Mouse (Mus musculus): ENCODE results near the gene Ube2z. TPM values are rescaled to one million over a fixed set of nuclear protein-coding genes. Genes with fewer than 3 reads are reported as not detected.
A peak's percentile ranks its signal among the peaks of the same experiment; 100 is the strongest.

Gene Ube2z
- polyA plus RNA-seq, 1 experiment from 2014 or later: 43.5 TPM

DNA sequence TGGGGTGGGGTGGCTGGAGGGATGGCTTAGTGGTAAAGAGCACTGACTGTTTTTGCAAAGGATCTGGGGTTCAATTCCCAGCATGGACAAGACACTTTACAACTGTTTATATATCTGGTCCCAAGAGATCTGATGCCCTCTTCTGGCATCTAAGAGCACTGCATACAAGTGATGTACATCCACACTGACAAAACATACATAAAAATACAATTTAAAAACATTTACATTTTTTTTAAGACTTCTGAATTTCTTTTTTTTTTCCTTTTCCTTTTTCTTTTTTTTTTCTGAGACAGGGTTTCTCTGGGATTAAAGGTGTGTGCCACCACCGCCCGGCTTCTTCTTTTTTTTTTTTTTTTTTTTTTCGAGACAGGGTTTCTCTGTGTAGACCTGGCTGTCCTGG, 31.9 kb downstream of the Ube2z start:
- no peak for ATAC-seq (ENCODE audit: insufficient number of reproducible peaks, low FRiP score)
- WGBS: 78% methylated on average over 3 of the region's 3 CpGs

DNA sequence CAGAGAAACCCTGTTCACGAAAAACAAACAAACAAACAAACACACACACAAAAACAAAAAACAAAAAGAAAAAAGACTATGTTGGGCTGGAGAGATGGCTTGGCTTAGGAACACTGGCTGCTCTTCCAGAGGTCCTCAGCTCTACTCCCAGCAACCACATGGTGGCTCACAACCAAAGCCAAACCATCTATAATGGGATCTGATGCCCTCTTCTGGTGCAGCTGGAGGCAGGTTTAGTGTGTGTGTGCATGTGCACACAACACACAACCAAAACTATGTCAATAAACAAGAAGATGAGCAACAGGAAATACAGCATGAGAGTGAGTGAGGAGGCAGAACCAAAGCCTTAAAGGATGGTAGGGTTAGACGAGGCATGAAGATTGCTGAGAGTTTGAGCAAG, 33.5 kb downstream of the Ube2z start:
- Histone ChIP-seq H3K4me2 (no peak overlapping the region), H3K27ac (ENCODE audit: poor library complexity, severe bottlenecking) (no peak overlapping the region), H3K36me3 (0 out of 2 replicates have a peak, but pooled peaks cover 3% of the 10 kb centered on the region), H3K4me3 (no peak overlapping the region), H3K27me3 (replicated peaks) (no peaks in the 10 kb centered on the region), H3K9ac (no peak overlapping the region), H3K4me1 (replicated peaks) (peaks cover 15% of the 10 kb centered on the region), H3K9me3 (replicated peaks) (no peaks in the 10 kb centered on the region)
- 69% methylated on average over 2 of the region's 2 CpGs for WGBS
- no peak for ATAC-seq (ENCODE audit: insufficient number of reproducible peaks, low FRiP score)

More for the DNA sequence above, 31.9 kb downstream of the Ube2z start:
- H3K4me1 ChIP-seq (replicated peaks): peaks cover 15% of the 10 kb centered on the region
- no peaks in the 10 kb centered on the region for H3K27me3 ChIP-seq (replicated peaks)
- H3K4me3 ChIP-seq: no peak overlapping the region
- H3K27ac ChIP-seq (ENCODE audit: poor library complexity, severe bottlenecking): no peak overlapping the region
- H3K9ac ChIP-seq: no peak overlapping the region
- no peak overlapping the region for H3K4me2 ChIP-seq
- no peaks in the 10 kb centered on the region for H3K9me3 ChIP-seq (replicated peaks)
- peaks cover 13% of the 10 kb centered on the region; the same call in 1 of the 2 replicates for H3K36me3 ChIP-seq

DNA sequence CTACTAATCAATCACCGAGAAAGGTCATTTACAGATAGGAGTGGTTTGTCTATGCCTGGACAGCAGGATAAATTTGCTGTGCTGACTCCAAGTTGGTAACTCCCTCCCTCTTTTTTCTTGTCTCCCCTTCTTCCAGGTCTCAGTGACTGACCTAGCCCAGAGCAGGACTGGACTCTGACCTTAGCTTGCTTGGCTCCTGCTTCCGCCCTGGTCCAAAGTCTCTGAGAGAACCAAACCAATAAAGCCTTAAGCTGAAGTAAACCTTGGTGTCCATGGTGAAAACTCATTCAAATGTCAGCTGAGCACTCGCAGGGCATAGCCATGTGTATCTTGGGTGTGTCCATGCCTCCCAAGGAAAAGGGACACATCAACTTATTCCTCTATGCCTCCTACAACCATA, 34.6 kb downstream of the Ube2z start:
- Histone ChIP-seq H3K9me3 (replicated peaks) (no peaks in the 10 kb centered on the region), H3K9ac (no peak overlapping the region), H3K4me1 (replicated peaks) (peaks cover 9% of the 10 kb centered on the region), H3K36me3 (no peaks in the 10 kb centered on the region), H3K27me3 (replicated peaks) (no peaks in the 10 kb centered on the region), H3K4me2 (no peak overlapping the region), H3K27ac (ENCODE audit: poor library complexity, severe bottlenecking) (no peak overlapping the region), H3K4me3 (no peak overlapping the region)
- no peak for ATAC-seq (ENCODE audit: insufficient number of reproducible peaks, low FRiP score)
- WGBS: 79% methylated on average over 3 of the region's 3 CpGs

DNA sequence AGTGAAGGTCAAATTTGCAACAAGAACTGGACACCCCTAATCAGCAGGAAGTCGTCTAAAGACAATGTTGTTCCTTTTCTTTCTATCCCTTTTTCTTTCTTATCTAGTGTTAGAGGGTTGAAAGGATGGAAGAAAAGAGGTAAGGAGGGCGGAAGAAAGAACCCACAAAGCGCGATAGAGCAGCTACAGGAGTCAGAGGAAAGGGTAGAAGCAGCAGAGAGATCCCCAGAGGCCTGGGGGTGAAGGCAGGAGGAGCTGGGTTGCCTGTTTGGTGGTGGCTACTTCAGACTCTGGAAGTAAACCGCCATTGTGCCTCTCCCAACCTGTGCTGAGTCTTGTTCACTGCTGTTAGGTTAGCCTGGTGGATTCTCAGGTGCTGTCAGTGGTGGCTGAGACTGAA, 37.1 kb downstream of the Ube2z start:
- Histone ChIP-seq H3K4me1 (replicated peaks) (no peaks in the 10 kb centered on the region; the same call in 1 of the 2 replicates), H3K9me3 (replicated peaks) (no peaks in the 10 kb centered on the region), H3K27me3 (replicated peaks) (no peaks in the 10 kb centered on the region), H3K4me2 (no peak overlapping the region), H3K27ac (ENCODE audit: poor library complexity, severe bottlenecking) (no peak overlapping the region), H3K4me3 (no peak overlapping the region), H3K9ac (no peak overlapping the region), H3K36me3 (no peaks in the 10 kb centered on the region)
- WGBS: 45% methylated on average over 5 of the region's 5 CpGs
- no peak for ATAC-seq (ENCODE audit: insufficient number of reproducible peaks, low FRiP score)

DNA sequence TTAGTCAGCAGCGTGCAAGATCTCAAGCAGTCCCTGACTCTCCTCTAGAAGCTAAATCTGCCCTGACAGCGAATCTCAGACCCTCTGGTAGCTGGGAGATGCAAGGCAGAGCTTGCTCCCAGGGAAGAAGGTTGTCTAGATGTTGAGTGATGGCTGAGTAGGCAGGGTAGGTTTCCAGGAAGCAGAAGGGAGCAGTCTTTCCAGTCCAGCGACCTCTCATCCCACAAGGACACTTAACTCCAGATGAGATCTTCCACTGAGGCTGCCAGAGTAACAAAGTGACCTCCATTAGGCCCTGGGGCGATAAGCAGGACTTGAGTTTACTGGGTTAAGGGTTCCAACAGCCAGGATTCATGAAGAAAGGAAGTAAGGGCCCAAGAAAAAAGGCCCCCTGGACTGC, 44.6 kb downstream of the Ube2z start:
- ATAC-seq (ENCODE audit: insufficient number of reproducible peaks, low FRiP score): no peak

DNA sequence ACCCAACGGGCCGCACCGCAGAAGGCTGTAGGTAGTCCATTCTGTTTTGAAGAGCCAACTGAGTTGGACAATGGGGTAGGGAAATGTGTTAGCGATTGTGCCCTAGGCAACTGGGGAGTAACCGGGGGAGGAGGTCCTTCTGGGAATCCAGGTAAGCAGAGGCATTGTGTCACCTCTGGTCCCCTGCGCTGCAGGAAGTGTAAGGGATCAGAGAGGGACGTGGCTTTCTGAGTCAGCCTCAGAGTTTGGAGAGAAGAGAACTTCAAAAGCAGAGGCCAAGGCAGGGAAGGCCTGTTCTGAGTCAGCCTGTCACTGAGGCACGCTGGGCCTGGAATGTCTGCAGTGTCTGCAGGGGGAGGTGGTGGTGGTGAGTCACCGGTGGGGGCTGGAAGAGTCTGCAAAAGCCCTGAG, 47.2 kb downstream of the Ube2z start:
- 6% methylated on average over 9 of the region's 9 CpGs for WGBS
- Histone ChIP-seq H3K9ac (0 out of 2 replicates have a peak overlapping the region, but pooled peaks have one; percentile 31), H3K4me1 (replicated peaks) (peaks cover 35% of the 10 kb centered on the region), H3K9me3 (replicated peaks) (no peaks in the 10 kb centered on the region), H3K36me3 (no peaks in the 10 kb centered on the region), H3K27me3 (replicated peaks) (no peaks in the 10 kb centered on the region), H3K4me3 (no peak overlapping the region), H3K4me2 (peak overlapping the region; percentile 43), H3K27ac (ENCODE audit: poor library complexity, severe bottlenecking) (peak overlapping the region; percentile 80)
- peak; percentile 71 for ATAC-seq (ENCODE audit: insufficient number of reproducible peaks, low FRiP score)

More for the DNA sequence above, 44.6 kb downstream of the Ube2z start:
- no peaks in the 10 kb centered on the region for H3K27me3 ChIP-seq (replicated peaks)
- WGBS: 40% methylated on average over 4 of the region's 4 CpGs
- no peaks in the 10 kb centered on the region for H3K36me3 ChIP-seq
- no peak overlapping the region for H3K4me3 ChIP-seq
- no peaks in the 10 kb centered on the region for H3K9me3 ChIP-seq (replicated peaks)
- no peak overlapping the region for H3K27ac ChIP-seq (ENCODE audit: poor library complexity, severe bottlenecking)
- H3K4me1 ChIP-seq (replicated peaks): peaks cover 28% of the 10 kb centered on the region
- no peak overlapping the region for H3K9ac ChIP-seq
- no peak overlapping the region for H3K4me2 ChIP-seq

DNA sequence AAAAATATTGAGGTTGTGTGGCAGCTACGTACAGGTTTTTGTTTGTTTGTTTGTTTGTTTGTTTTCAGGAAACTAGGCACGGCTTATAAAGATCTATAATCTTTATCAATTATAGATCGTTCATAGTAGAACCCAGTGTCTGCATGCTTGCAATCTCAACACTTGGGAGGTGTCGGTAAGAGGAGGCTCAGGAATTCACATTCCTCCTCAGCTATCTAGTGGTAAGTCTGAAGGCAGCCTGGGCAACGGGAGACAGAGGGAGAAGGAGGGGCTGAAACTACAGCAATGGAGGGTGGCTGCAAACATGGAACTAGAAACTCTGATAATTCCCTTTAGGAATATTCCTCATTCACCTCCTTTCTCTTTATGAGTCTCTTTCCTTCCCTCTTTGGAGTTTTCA, 49.8 kb downstream of the Ube2z start:
- H3K4me2 ChIP-seq: peak overlapping the region; percentile 35

DNA sequence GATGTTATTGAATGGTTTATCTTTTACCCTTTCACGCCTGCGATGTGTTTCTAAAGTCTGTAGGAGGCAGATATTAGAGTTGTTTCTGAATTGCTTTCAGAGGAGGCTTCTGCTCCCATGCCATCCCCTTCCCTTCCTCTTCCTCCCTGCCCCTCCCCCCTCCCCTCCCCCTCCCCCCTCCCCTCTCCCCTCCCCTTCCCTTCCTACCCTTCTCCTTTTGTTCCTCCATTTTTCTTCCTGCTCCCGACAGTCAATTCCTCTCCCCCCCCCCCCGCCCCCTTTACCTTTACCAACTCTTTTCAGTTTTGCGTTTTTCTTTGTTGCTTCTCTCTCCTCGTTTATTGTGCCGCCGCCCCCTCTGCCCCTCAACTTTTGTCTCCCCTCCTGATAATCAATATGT, 53.2 kb downstream of the Ube2z start:
- Histone ChIP-seq H3K4me1 (replicated peaks) (peaks cover 25% of the 10 kb centered on the region), H3K9me3 (replicated peaks) (no peaks in the 10 kb centered on the region), H3K27me3 (replicated peaks) (no peaks in the 10 kb centered on the region), H3K36me3 (no peaks in the 10 kb centered on the region), H3K4me3 (peak overlapping the region; percentile 28), H3K4me2 (peak overlapping the region; percentile 61), H3K27ac (ENCODE audit: poor library complexity, severe bottlenecking) (no peak overlapping the region), H3K9ac (peak overlapping the region; percentile 24; the same call in 1 of the 2 replicates)
- no peak for ATAC-seq (ENCODE audit: insufficient number of reproducible peaks, low FRiP score)
- WGBS: 6% methylated on average over 5 of the region's 8 CpGs

More for the DNA sequence above, 49.8 kb downstream of the Ube2z start:
- no peak overlapping the region for H3K4me3 ChIP-seq
- WGBS: 12% methylated on average over 5 of the region's 5 CpGs
- H3K9me3 ChIP-seq (replicated peaks): no peaks in the 10 kb centered on the region
- no peaks in the 10 kb centered on the region for H3K27me3 ChIP-seq (replicated peaks)
- no peak overlapping the region for H3K27ac ChIP-seq (ENCODE audit: poor library complexity, severe bottlenecking)
- H3K4me1 ChIP-seq (replicated peaks): peaks cover 37% of the 10 kb centered on the region
- no peak for ATAC-seq (ENCODE audit: insufficient number of reproducible peaks, low FRiP score)
- no peak overlapping the region for H3K9ac ChIP-seq
- no peaks in the 10 kb centered on the region for H3K36me3 ChIP-seq

DNA sequence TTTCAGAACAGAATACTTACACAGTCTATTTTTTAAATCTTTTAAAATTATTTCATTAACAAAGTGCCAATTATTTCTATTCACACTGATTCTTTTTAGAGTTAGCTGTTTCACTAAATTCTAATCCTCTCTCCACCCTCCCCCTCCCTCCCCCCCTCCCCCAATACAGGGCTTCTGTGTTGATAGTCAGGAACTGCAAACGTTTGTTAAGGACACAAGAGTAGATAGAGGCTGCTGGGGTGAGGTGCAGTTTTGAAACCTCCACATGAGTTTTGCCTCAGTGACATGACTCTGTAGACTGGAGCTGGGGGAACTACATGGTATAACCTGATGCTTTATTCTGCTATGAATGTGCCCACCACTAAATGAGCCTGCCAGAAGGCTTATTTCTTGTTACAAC, 56.4 kb downstream of the Ube2z start:
- Histone ChIP-seq H3K36me3 (no peaks in the 10 kb centered on the region), H3K4me2 (no peak overlapping the region), H3K27me3 (replicated peaks) (no peaks in the 10 kb centered on the region), H3K9me3 (replicated peaks) (no peaks in the 10 kb centered on the region), H3K9ac (no peak overlapping the region), H3K4me1 (replicated peaks) (peaks cover 12% of the 10 kb centered on the region; the same call in 1 of the 2 replicates), H3K27ac (ENCODE audit: poor library complexity, severe bottlenecking) (no peak overlapping the region), H3K4me3 (no peak overlapping the region)
- no peak for ATAC-seq (ENCODE audit: insufficient number of reproducible peaks, low FRiP score)
- WGBS: 0% methylated on average over 1 of the region's 1 CpGs

DNA sequence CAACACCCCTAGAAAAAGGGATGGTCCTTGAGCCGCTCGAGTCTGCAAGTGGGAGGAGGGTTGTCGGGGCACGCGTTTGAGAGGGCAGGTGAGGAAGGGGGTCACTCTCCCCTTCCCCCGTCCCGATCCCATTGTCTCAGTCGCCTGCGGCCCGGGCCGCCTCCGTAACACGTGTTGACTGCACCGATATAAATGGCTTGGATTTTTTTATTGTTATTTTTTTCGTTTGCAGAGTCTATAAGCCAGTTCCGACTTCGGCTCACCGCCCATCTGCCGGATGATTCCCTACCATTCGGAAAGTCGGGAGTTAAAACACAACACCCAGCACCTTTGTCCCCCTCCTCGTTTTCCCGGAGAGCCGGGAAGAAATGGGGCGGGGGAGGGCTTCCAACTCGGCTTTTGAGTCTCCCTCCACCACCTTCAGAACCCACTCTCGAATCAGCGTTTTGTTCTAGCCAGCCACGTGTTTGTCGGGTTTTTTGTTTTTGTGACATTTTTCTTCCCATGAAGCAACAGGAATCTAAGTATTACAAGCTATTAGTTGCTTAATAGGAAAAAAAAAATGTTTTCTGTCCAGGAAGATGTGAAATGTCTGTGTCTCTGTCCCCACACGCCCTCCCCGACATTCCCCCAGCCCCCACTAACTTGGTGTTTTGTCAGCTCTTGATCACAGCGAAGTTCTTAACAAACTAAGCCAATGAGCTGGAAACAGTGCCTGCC, 57.5 kb downstream of the Ube2z start:
- WGBS: under 1% methylated on average over 33 of the region's 33 CpGs
- ATAC-seq (ENCODE audit: insufficient number of reproducible peaks, low FRiP score): peak; percentile 26

DNA sequence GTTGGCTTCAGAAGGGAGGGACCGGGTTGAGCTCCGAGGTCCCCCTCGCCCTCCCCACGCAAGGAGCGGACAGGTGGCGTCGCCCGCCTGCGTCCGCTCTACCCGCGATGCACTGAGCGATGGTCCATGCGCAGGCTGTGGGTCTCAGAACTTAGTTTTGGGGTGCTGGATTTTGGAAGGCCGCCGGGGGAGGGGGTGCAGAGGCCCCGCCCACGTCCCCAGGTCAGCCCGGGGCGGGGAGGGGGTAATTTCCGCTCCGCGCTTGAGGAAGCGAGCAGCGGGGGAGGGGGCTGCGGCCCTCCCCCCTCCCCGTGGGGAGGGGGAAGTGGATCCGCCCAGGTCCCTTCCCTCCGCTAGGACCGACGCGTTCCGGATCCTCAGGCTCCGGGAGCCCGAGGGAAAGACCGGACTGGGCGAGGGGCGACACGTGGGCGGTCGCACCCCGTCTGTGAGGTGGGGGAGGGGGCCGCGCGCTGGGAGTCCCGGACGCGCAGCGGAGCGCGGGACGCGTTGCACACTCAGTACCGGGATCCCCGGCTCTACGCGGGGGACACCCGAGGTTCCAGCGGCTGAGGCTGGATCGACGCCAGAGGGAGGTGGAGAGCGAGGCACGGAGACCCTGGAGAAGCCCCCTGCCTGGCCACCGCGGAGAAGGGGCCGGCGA, 58.2 kb downstream of the Ube2z start:
- ATAC-seq (ENCODE audit: insufficient number of reproducible peaks, low FRiP score): peak; percentile 80
- Histone ChIP-seq H3K4me2 (peak overlapping the region; percentile 96), H3K36me3 (no peaks in the 10 kb centered on the region), H3K9ac (peak overlapping the region; percentile 96), H3K4me1 (replicated peaks) (peaks cover 22% of the 10 kb centered on the region), H3K4me3 (peak overlapping the region; percentile 96), H3K27ac (ENCODE audit: poor library complexity, severe bottlenecking) (peak overlapping the region; percentile 95), H3K27me3 (replicated peaks) (no peaks in the 10 kb centered on the region), H3K9me3 (replicated peaks) (no peaks in the 10 kb centered on the region)
- under 1% methylated on average over 55 of the region's 67 CpGs for WGBS

More for the DNA sequence above, 57.5 kb downstream of the Ube2z start:
- H3K4me2 ChIP-seq: peak overlapping the region; percentile 96
- no peaks in the 10 kb centered on the region for H3K9me3 ChIP-seq (replicated peaks)
- peaks cover 18% of the 10 kb centered on the region for H3K4me1 ChIP-seq (replicated peaks)
- peak overlapping the region; percentile 96 for H3K9ac ChIP-seq
- H3K27ac ChIP-seq (ENCODE audit: poor library complexity, severe bottlenecking): peak overlapping the region; percentile 95
- no peaks in the 10 kb centered on the region for H3K27me3 ChIP-seq (replicated peaks)
- peak overlapping the region; percentile 96 for H3K4me3 ChIP-seq
- H3K36me3 ChIP-seq: no peaks in the 10 kb centered on the region
